Mouse (Mus musculus) kidney, adult 2 months (tissue): ENCODE measurements around the gene Mrpl18.

ENCODE experiments used
- CTCF ChIP-seq: fragments of 200-500 bp; conservative IDR thresholded peaks from 2 replicates; pipeline ENCODE4 v1.5.1; 2011; ENCODE audit warnings: low read depth, mild to moderate bottlenecking, control low read depth, low read length, moderate library complexity, mixed read lengths; ENCODE audit not compliant: insufficient read depth, insufficient read length
- POLR2A ChIP-seq: fragments of 200-500 bp; IDR thresholded peaks from one replicate; pipeline ENCODE4 v1.6.1; 2011; ENCODE audit warnings: low read depth, low read length, control low read depth

GRCm38 (mm10) chr17:12909361-12910280 lies 6.5 kb downstream of the Mrpl18 start, which contains the start of gene Pnldc1:
- no peak for TF ChIP-seq POLR2A
- no peak for TF ChIP-seq CTCF
